Mouse (Mus musculus): ENCODE data around the gene Sp6. TPM values are rescaled to one million over a fixed set of nuclear protein-coding genes. Genes with fewer than 3 reads are reported as not detected.

Sp6 gene
- polyA plus RNA-seq, 1 experiment from 2014 or later: 30.4 TPM

- no peak for ATAC-seq (ENCODE audit: insufficient number of reproducible peaks, low FRiP score, low TSS enrichment, low read depth)
- no peak overlapping the region for H3K4me3 ChIP-seq
- H3K36me3 ChIP-seq: peaks cover 35% of the 10 kb centered on the region
- no peaks in the 10 kb centered on the region for H3K27me3 ChIP-seq
- no peak overlapping the region for H3K9ac ChIP-seq
- H3K27ac ChIP-seq: no peak overlapping the region
- H3K9me3 ChIP-seq: no peaks in the 10 kb centered on the region
- no peak overlapping the region for H3K4me2 ChIP-seq
- peaks cover 24% of the 10 kb centered on the region for H3K4me1 ChIP-seq
- 81% methylated on average over 8 of the region's 8 CpGs for WGBS
These were observed 35.0 kb downstream of the Sp6 start for GRCm38 (mm10) chr11:97048090-97048650.

GRCm38 (mm10) chr11:97049492-97050085 lies 36.4 kb downstream of the Sp6 start:
- H3K36me3 ChIP-seq: peaks cover 43% of the 10 kb centered on the region
- H3K9me3 ChIP-seq: no peaks in the 10 kb centered on the region
- H3K4me3 ChIP-seq: no peak overlapping the region
- no peak for ATAC-seq (ENCODE audit: insufficient number of reproducible peaks, low FRiP score, low TSS enrichment, low read depth)
- H3K4me2 ChIP-seq: no peak overlapping the region
- no peaks in the 10 kb centered on the region for H3K27me3 ChIP-seq
- peaks cover 24% of the 10 kb centered on the region for H3K4me1 ChIP-seq
- no peak overlapping the region for H3K27ac ChIP-seq
- no peak overlapping the region for H3K9ac ChIP-seq
- WGBS: 74% methylated on average over 6 of the region's 6 CpGs

GRCm38 (mm10) chr11:97050216-97050943 lies 37.2 kb downstream of the Sp6 start, which contains the start of gene Osbpl7:
Gene Osbpl7 (plus strand): TSS chr11:97050628.
- Histone ChIP-seq H3K4me1 (peaks cover 24% of the 10 kb centered on the region), H3K9me3 (no peaks in the 10 kb centered on the region), H3K27me3 (no peaks in the 10 kb centered on the region), H3K36me3 (peaks cover 45% of the 10 kb centered on the region), H3K9ac (peak within 1 kb of the TSS; percentile 75), H3K27ac (peak within 1 kb of the TSS; percentile 33; the same call in 1 of the 2 replicates), H3K4me3 (peak within 1 kb of the TSS; percentile 76), H3K4me2 (peak within 1 kb of the TSS; percentile 89)
- 6% methylated on average over 18 of the region's 18 CpGs for WGBS
- peak; percentile 74 for ATAC-seq (ENCODE audit: insufficient number of reproducible peaks, low FRiP score, low TSS enrichment, low read depth)

- Histone ChIP-seq H3K9ac (peak overlapping the region; percentile 75), H3K4me2 (peak overlapping the region; percentile 89), H3K27ac (peak overlapping the region; percentile 33; the same call in 1 of the 2 replicates), H3K4me3 (peak overlapping the region; percentile 76), H3K27me3 (no peaks in the 10 kb centered on the region), H3K36me3 (peaks cover 47% of the 10 kb centered on the region), H3K9me3 (no peaks in the 10 kb centered on the region), H3K4me1 (peaks cover 24% of the 10 kb centered on the region)
- 25% methylated on average over 13 of the region's 13 CpGs for WGBS
- no peak for ATAC-seq (ENCODE audit: insufficient number of reproducible peaks, low FRiP score, low TSS enrichment, low read depth)
These were observed 37.9 kb downstream of the Sp6 start for GRCm38 (mm10) chr11:97050944-97051586.

GRCm38 (mm10) chr11:97052219-97052646 lies 39.0 kb downstream of the Sp6 start:
- no peak overlapping the region for H3K27ac ChIP-seq
- H3K4me2 ChIP-seq: peak overlapping the region; percentile 89; the same call in 1 of the 2 replicates
- 27% methylated on average over 11 of the region's 11 CpGs for WGBS
- H3K9ac ChIP-seq: no peak overlapping the region; the same call in 1 of the 2 replicates
- peaks cover 24% of the 10 kb centered on the region for H3K4me1 ChIP-seq
- H3K36me3 ChIP-seq: peaks cover 50% of the 10 kb centered on the region
- H3K4me3 ChIP-seq: no peak overlapping the region
- ATAC-seq (ENCODE audit: insufficient number of reproducible peaks, low FRiP score, low TSS enrichment, low read depth): no peak
- no peaks in the 10 kb centered on the region for H3K27me3 ChIP-seq
- H3K9me3 ChIP-seq: no peaks in the 10 kb centered on the region

- H3K27ac ChIP-seq: no peak overlapping the region
- no peaks in the 10 kb centered on the region for H3K9me3 ChIP-seq
- H3K4me2 ChIP-seq: no peak overlapping the region
- H3K4me3 ChIP-seq: no peak overlapping the region
- H3K27me3 ChIP-seq: no peaks in the 10 kb centered on the region
- H3K4me1 ChIP-seq: no peaks in the 10 kb centered on the region
- peaks cover 63% of the 10 kb centered on the region for H3K36me3 ChIP-seq
- no peak for ATAC-seq (ENCODE audit: insufficient number of reproducible peaks, low FRiP score, low TSS enrichment, low read depth)
- 63% methylated on average over 9 of the region's 9 CpGs for WGBS
- H3K9ac ChIP-seq: no peak overlapping the region
These were observed 50.2 kb downstream of the Sp6 start for GRCm38 (mm10) chr11:97063274-97063920.

- Histone ChIP-seq H3K4me3 (no peak overlapping the region), H3K9me3 (no peaks in the 10 kb centered on the region), H3K27me3 (no peaks in the 10 kb centered on the region), H3K9ac (no peak overlapping the region), H3K27ac (no peak overlapping the region), H3K36me3 (peaks cover 62% of the 10 kb centered on the region), H3K4me1 (no peaks in the 10 kb centered on the region), H3K4me2 (no peak overlapping the region)
- no peak for ATAC-seq (ENCODE audit: insufficient number of reproducible peaks, low FRiP score, low TSS enrichment, low read depth)
- WGBS: 84% methylated on average over 3 of the region's 3 CpGs
These were observed 50.7 kb downstream of the Sp6 start for GRCm38 (mm10) chr11:97063921-97064295.

- Histone ChIP-seq H3K4me1 (no peaks in the 10 kb centered on the region), H3K4me3 (no peak overlapping the region), H3K4me2 (no peak overlapping the region), H3K9ac (no peak overlapping the region), H3K36me3 (peaks cover 46% of the 10 kb centered on the region), H3K27me3 (no peaks in the 10 kb centered on the region), H3K27ac (no peak overlapping the region), H3K9me3 (no peaks in the 10 kb centered on the region)
- no peak for ATAC-seq (ENCODE audit: insufficient number of reproducible peaks, low FRiP score, low TSS enrichment, low read depth)
- 84% methylated on average over 12 of the region's 12 CpGs for WGBS
These were observed 52.5 kb downstream of the Sp6 start for GRCm38 (mm10) chr11:97065538-97066295.

GRCm38 (mm10) chr11:97066656-97067360 lies 53.6 kb downstream of the Sp6 start:
- no peak overlapping the region for H3K4me3 ChIP-seq
- H3K4me2 ChIP-seq: no peak overlapping the region
- ATAC-seq (ENCODE audit: insufficient number of reproducible peaks, low FRiP score, low TSS enrichment, low read depth): no peak
- no peaks in the 10 kb centered on the region for H3K27me3 ChIP-seq
- WGBS: 43% methylated on average over 22 of the region's 22 CpGs
- no peaks in the 10 kb centered on the region for H3K9me3 ChIP-seq
- no peak overlapping the region for H3K27ac ChIP-seq
- H3K36me3 ChIP-seq: peaks cover 36% of the 10 kb centered on the region
- no peaks in the 10 kb centered on the region for H3K4me1 ChIP-seq
- H3K9ac ChIP-seq: no peak overlapping the region

- H3K36me3 ChIP-seq: peaks cover 31% of the 10 kb centered on the region
- no peak overlapping the region for H3K27ac ChIP-seq
- H3K4me2 ChIP-seq: no peak overlapping the region
- H3K9ac ChIP-seq: no peak overlapping the region
- no peaks in the 10 kb centered on the region for H3K27me3 ChIP-seq
- H3K9me3 ChIP-seq: no peaks in the 10 kb centered on the region
- H3K4me3 ChIP-seq: no peak overlapping the region
- H3K4me1 ChIP-seq: no peaks in the 10 kb centered on the region
- 54% methylated on average over 1 of the region's 1 CpGs for WGBS
- ATAC-seq (ENCODE audit: insufficient number of reproducible peaks, low FRiP score, low TSS enrichment, low read depth): no peak
These were observed 56.1 kb downstream of the Sp6 start for GRCm38 (mm10) chr11:97069333-97069732.
